Mouse (Mus musculus): ENCODE measurements at regions not wholly inside any gene's neighbourhood (a gene's known extent, or its start where the extent isn't known, plus 50 kb on each side); places are given as distances from the start of the nearest gene placed in this dataset.

DNA sequence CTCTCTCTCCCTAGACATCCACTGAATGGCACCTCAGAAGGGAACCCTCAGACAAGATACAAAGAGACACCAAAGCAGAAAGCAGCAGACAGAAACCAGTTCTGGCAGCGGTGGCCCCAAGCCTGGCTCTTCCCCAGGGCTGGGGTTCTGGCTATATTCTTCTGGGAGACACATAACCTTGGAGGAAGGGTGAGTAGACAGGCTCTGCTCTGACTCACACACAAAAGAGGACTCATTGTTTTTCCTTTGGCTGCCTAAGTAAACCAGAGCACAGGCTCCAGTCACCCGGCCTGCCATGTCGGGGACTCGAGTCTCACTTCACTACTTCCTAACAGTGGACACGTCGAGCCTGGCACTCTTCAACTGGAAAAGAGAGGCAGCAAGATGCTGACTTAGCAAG is 55.8 kb upstream of the Arntl start:
- Histone ChIP-seq H3K27me3 (peaks cover 4% of the 10 kb centered on the region; the same call in 1 of the 2 replicates), H3K27ac (no peak overlapping the region), H3K4me3 (replicated peaks) (no peak overlapping the region), H3K4me1 (replicated peaks) (peaks cover 17% of the 10 kb centered on the region), H3K9me3 (no peaks in the 10 kb centered on the region), H3K36me3 (no peaks in the 10 kb centered on the region), H3K9ac (replicated peaks) (no peak overlapping the region), H3K4me2 (replicated peaks) (no peak overlapping the region)
- 71% methylated on average over 6 of the region's 6 CpGs for WGBS
- ATAC-seq, result no peak

- H3K27ac ChIP-seq, result no peak overlapping the region
- no peaks in the 10 kb centered on the region for H3K36me3 ChIP-seq
- H3K9me3 ChIP-seq, result no peaks in the 10 kb centered on the region
- WGBS, result 95% methylated on average over 2 of the region's 2 CpGs
- peaks cover 4% of the 10 kb centered on the region; the same call in 1 of the 2 replicates for H3K27me3 ChIP-seq
- no peak overlapping the region for H3K9ac ChIP-seq (replicated peaks)
- H3K4me3 ChIP-seq (replicated peaks), result no peak overlapping the region
- no peak overlapping the region for H3K4me2 ChIP-seq (replicated peaks)
- ATAC-seq, result no peak
- peaks cover 8% of the 10 kb centered on the region; the same call in 1 of the 2 replicates for H3K4me1 ChIP-seq (replicated peaks)
Observed at GRCm38 (mm10) chr7:113153386-113153785, 53.9 kb upstream of the Arntl start.

- peaks cover 4% of the 10 kb centered on the region; the same call in 1 of the 2 replicates for H3K27me3 ChIP-seq
- no peak overlapping the region for H3K4me3 ChIP-seq (replicated peaks)
- no peaks in the 10 kb centered on the region for H3K36me3 ChIP-seq
- no peak overlapping the region for H3K9ac ChIP-seq (replicated peaks)
- H3K4me1 ChIP-seq (replicated peaks), result peaks cover 8% of the 10 kb centered on the region; the same call in 1 of the 2 replicates
- WGBS, result 88% methylated on average over 4 of the region's 4 CpGs
- no peak overlapping the region for H3K27ac ChIP-seq
- H3K9me3 ChIP-seq, result no peaks in the 10 kb centered on the region
- ATAC-seq, result no peak
- no peak overlapping the region for H3K4me2 ChIP-seq (replicated peaks)
Observed at GRCm38 (mm10) chr7:113154066-113154465, 53.2 kb upstream of the Arntl start.

GRCm38 (mm10) chr7:113156366-113156765 is 50.9 kb upstream of the Arntl start:
- Histone ChIP-seq H3K27ac (no peak overlapping the region), H3K9me3 (no peaks in the 10 kb centered on the region), H3K36me3 (no peaks in the 10 kb centered on the region), H3K9ac (replicated peaks) (no peak overlapping the region), H3K4me1 (replicated peaks) (peaks cover 8% of the 10 kb centered on the region; the same call in 1 of the 2 replicates), H3K4me2 (replicated peaks) (no peak overlapping the region), H3K4me3 (replicated peaks) (no peak overlapping the region), H3K27me3 (peaks cover 4% of the 10 kb centered on the region; the same call in 1 of the 2 replicates)
- WGBS, result 74% methylated on average over 5 of the region's 5 CpGs
- no peak for ATAC-seq

GRCm38 (mm10) chr7:113156861-113157747 is 50.2 kb upstream of the Arntl start:
- Histone ChIP-seq H3K9ac (replicated peaks) (no peak overlapping the region), H3K27ac (no peak overlapping the region), H3K4me3 (replicated peaks) (no peak overlapping the region), H3K4me1 (replicated peaks) (peaks cover 8% of the 10 kb centered on the region; the same call in 1 of the 2 replicates), H3K9me3 (no peaks in the 10 kb centered on the region), H3K4me2 (replicated peaks) (no peak overlapping the region), H3K27me3 (no peaks in the 10 kb centered on the region), H3K36me3 (no peaks in the 10 kb centered on the region)
- no peak for ATAC-seq
- WGBS, result 73% methylated on average over 12 of the region's 12 CpGs
